Mouse (Mus musculus) adrenal gland, adult 8-10 months (tissue): Measurements from ENCODE around the gene Selenof. TPM values are rescaled to one million over a fixed set of nuclear protein-coding genes. Genes with fewer than 3 reads are reported as not detected.

Experiments used
- DNase-seq: peaks from one replicate; pipeline ENCODE4 v3.0.0; 2022
- total RNA-seq, 4 experiments: library from RNA; stranded (reverse); gene quantifications; 2 replicates each; pipeline ENCODE4 v1.2.4; 2022

Selenof gene
- total RNA-seq, 4 experiments from 2014 or later, result 329 to 408 (median 334) TPM

GRCm38 (mm10) chr3:144565212-144565611 is 4.9 kb upstream of the Selenof start:
- DNase-seq, result no peak

- DNase-seq, result no peak
Measured at GRCm38 (mm10) chr3:144568861-144569361, 1.2 kb upstream of the Selenof start.

DNA sequence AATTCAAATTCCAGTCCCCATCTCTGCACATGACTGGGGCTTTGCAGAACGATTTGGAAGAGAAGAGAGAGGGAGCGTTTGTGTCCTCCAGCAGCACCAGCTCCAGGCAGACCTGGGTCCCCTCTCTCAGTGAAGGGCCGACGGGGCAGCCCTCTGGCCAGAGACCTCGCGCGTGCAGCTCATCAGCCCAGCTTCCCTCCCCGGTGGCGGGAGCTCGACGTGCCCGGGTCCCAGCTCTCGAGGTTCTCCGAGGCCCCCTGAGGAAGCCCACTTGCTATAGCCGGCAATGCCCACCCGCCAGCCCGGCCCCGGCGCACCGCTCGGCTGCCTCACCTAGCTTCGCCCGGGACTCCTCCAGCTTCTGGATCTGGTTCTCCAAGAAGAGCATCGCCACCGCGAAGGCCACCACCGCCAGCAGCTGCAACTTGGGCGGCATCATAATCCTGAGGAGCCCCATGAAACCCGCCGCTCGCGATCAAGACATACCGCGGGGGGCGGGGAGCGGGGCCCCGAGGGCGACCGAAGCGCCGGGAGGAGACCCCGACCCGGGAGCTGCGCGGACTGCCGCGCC is 618 bp upstream of the Selenof start:
- DNase-seq, result no peak

DNA sequence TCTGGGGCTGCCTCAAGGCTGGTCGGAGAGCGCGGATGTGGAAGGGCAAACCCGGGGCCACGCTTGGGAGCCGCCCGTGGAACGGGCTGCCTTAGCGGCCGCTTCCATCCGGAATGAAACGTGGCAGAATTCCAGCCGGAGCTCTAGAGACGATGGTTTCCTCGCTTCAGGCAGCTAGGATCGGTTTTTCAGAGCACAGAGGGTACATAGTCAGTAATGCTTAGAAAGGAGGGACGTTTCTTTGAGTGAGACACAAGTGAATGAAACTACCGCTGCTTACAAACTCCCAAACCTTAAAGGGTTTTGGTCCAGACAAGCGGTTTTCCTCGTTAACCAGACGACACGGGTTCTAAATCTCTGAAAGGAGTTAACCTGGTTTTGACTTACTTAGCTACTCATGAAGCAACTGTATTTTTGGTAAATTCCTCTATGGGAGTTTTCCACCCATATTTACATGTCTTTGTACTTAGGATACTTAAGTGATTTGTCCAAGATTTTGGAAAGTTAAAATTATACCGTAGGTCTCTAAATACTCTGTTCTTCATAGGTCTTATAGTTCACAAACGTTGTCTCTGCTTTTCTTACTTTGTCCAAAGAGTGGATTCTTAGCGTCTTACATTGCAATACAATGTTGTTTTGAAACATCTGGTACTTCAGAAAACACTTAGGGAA is 848 bp downstream of the Selenof start:
- DNase-seq, result no peak

DNA sequence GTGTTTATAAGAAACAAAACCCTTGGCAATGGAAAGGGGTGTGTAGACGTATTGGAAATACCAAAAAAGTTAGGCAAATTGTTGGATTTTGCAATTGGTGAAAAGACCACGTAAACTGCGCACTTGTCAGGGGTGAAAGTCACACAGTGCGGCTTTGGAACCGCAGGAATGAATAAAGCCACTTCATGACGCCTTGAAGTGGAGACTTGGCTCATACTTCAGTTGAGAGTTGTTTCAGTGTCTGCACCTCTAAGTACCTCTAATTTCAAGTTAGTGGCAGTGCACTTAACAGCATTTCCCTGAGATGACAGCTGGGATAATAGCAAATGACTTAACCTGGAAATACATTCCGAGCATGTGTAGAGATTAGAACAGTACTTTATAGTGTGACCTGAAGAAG is 4.2 kb downstream of the Selenof start:
- DNase-seq, result no peak

GRCm38 (mm10) chr3:144577366-144578340 is 7.5 kb downstream of the Selenof start:
- no peak for DNase-seq

DNA sequence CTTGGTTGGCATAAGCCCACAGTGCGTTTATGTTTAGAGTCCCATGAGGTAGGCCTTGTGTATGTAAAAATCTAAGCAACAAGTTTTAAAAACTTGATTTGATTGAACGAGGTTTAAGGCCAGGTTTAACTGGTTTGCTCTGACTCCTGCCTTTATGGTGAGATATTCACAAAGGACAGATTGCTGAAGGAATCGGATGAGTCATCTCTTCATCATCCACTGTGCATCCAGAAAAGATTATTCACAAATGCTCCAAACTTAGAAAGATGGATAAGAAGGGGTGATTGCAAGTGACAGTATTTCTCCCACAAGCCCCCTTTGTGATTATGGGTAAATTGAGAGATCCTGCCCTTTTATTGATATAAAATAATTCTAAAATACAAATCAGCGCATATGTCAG is 8.8 kb downstream of the Selenof start:
- no peak for DNase-seq

- no peak for DNase-seq
Measured at GRCm38 (mm10) chr3:144579796-144580195, 9.7 kb downstream of the Selenof start.

DNA sequence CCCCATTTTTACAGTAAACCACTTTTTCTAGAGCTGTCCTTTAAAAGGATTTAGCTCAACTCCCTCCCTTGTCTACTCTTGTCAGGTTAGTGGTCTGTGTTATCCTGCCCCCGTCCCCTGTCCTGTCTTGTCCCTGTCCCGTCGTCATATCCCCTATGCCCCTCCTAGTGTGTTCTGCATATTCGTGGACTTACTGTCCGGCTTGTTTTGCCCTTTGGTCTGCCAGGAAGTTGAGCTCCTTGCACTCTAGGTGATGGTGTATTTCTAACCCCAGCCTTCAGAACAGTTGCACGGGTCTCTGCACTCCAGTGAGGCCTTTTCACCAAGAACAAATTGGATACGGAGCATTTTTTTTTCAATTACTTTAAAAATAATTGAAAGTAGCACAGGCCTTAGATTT is 10.2 kb downstream of the Selenof start:
- DNase-seq, result no peak

DNA sequence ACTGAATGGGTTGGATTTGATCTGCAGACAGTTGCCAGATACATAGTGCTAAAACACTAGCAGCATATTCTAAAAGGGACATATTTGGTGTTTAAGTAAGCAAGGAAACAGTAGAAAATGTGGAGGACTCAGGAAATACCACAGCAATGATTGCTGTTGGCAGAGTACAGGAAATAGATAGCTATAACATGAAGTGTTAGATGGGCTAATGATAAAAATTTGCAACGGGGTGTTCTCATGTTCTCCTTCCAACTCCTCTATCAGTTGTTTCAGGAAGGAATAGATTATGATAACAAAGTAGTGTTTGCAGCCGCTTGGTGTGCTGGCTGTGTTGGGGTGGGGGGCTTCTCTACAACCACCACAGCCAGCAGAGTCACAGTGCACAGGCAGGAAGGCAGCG is 11.7 kb downstream of the Selenof start:
- DNase-seq, result no peak

GRCm38 (mm10) chr3:144582306-144582705 is 12.2 kb downstream of the Selenof start:
- no peak for DNase-seq

- no peak for DNase-seq
Measured at GRCm38 (mm10) chr3:144583789-144584188, 13.7 kb downstream of the Selenof start.

DNA sequence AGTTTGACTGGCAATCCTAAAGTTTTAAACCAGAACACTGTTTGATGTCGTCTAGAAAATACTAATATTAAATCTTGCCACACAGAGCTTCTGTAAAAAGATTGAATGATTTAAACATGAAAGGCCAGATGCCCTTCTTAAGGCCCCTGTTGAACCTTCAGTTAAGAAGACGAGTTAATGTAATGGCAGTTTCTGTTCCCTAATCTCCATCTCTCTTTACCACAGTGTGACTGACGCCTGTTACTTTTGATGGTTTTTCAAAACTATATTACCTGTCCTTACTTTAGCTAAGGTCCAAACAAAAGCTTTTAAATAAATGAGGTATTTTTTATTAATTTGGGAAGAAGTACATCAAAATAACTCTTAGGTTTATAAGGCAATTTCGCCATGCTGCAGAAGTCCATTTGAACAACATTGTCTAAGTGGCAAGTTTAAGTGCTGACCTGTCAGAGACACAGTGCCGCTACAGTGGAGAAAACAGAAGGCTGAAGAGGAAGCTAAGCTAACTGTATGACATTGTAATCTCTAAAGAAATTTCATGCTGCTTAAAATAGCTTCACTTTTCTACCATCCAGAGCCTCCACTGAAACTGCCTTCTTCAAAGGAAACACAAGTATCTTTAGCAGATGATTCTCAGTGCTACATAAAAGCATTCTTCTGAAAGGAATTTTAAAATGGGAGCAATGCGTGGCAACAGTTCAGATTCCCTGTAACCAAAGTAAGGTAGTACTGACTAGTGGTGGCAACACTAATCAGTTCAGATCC is 14.9 kb downstream of the Selenof start:
- DNase-seq, result no peak

DNA sequence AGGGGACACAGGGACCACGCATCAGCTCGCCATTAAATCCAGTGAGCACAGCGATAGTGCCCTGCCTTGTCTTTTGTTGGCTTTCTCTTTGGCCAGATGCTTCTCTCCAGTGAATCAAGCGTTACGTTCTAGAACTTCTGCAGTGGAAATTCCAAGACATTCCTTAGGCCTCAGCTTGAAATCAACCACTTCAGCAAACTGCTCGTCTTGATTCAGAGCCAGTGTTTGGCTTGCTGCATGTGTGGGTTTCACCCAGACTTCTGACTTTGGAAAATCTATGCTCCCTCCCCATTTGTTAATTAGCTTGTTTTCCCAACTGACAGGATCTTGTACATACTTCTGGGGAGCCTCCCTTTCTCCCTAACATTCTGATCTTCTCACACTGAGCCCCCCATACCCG is 16.6 kb downstream of the Selenof start:
- no peak for DNase-seq

DNA sequence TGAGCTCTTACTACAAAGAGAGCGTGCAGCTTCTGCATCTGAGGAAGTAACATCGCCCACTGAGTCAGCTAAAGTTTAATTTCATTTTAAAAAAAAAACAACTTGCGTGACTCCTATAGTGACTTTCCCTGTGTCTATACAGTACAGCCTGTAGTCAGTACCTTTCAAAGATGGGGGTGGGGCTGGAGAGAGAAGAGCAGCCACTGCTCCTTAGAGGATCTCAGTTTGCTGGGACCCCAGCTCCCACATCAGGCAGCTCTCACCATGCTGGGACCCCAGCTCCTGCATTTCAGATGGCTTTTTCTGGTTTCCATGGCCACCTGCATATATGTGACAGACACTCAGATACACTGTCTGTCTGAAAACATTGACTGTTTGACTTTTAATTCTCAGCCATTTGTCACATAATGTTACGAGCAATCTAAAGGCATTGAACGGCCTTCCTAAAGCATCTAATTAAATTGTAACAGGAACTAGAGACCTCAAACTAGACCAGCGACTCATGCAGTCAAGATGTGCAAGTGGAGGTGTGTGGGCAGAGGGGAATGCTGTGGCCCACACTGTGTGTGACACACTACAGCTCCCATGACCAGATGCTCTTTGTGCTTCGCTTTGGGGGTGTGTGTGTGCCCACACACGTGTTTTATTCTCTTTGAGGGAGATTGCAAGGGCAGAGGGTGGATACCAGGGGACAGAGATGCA is 19.2 kb downstream of the Selenof start:
- no peak for DNase-seq

- no peak for DNase-seq
Measured at GRCm38 (mm10) chr3:144592992-144593785, 23.1 kb downstream of the Selenof start.

GRCm38 (mm10) chr3:144597121-144597520 is 27.0 kb downstream of the Selenof start:
- no peak for DNase-seq

DNA sequence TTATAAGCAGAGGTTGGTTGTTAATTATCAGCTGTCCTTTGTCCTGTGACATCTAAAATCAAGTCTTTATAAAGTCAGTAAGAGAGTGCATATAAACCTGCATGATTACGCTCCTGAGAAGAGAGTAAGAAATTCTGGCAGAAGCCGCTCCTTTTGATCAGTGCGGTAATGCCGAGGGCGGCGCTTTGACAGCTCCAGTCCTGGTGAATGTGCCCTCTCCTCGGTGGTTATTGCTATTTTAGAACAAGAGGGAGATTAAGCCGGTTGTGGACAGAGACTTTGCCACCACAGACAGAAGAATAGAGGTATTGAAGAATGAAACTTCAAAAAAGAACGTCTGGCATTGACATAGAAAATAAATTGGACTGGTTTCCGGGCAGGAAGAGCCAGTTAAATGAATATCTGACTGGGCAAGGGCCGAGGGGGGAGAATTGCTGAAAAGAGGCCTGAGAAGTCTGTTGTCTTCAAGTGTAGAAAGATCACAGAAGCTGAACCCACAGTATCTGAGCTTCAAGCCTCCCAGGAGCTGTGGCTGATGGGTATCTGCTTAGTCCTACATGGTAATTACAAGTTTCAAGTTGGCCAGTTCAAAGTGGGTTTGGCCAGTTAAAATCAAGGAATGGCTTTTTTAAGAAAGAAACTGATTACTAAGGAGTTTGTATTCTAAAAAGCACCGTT is 27.8 kb downstream of the Selenof start:
- DNase-seq, result no peak

- no peak for DNase-seq
Measured at GRCm38 (mm10) chr3:144602413-144602812, 32.3 kb downstream of the Selenof start.

GRCm38 (mm10) chr3:144602819-144603218 is 32.7 kb downstream of the Selenof start:
- DNase-seq, result no peak
